Mouse (Mus musculus) midbrain, postnatal 0 days (tissue): ENCODE results near the gene Ubr4. TPM values are rescaled to one million over a fixed set of nuclear protein-coding genes. Genes with fewer than 3 reads are reported as not detected.

Experiments
- ATAC-seq: fragments of 200-750 bp; cut with Nextera tagmentation; 2 replicates; pipeline ENCODE4 v1.8.0; 2017; ENCODE audit warnings: moderate number of reproducible peaks, mild to moderate bottlenecking, moderate TSS enrichment, moderate library complexity; ENCODE audit not compliant: low FRiP score
- DNase-seq: peaks from one replicate; pipeline ENCODE4 v3.0.0-alpha.2; 2015; ENCODE audit warnings: low spot score
- H3K27ac ChIP-seq: fragments of 300-500 bp; sonication (generic); 2 replicates; pipeline ENCODE4 v1.5.1; 2014; ENCODE audit warnings: low read depth, mild to moderate bottlenecking, low read length, mixed read lengths
- H3K27me3 ChIP-seq: fragments of 300-500 bp; sonication (generic); 2 replicates; pipeline ENCODE4 v1.6.1; 2014; ENCODE audit warnings: low read length, control low read depth, mixed read lengths; ENCODE audit not compliant: insufficient read depth
- H3K36me3 ChIP-seq: fragments of 300-500 bp; sonication (generic); 2 replicates; pipeline ENCODE4 v1.6.1; 2014; ENCODE audit warnings: low read length, control low read depth, mixed read lengths; ENCODE audit not compliant: insufficient read depth
- H3K4me1 ChIP-seq: fragments of 300-500 bp; sonication (generic); 2 replicates; pipeline ENCODE4 v1.6.1; 2014; ENCODE audit warnings: mild to moderate bottlenecking, control low read depth, antibody characterized with exemption, low read length, mixed read lengths; ENCODE audit not compliant: insufficient read depth
- H3K4me2 ChIP-seq: fragments of 300-500 bp; sonication (generic); 2 replicates; pipeline ENCODE4 v1.6.1; 2014; ENCODE audit warnings: low read depth, mild to moderate bottlenecking, low read length, mixed read lengths; ENCODE audit not compliant: poor library complexity, severe bottlenecking
- H3K4me3 ChIP-seq: fragments of 300-500 bp; sonication (generic); 2 replicates; pipeline ENCODE4 v1.5.1; 2014; ENCODE audit warnings: low read depth, mild to moderate bottlenecking, low read length, moderate library complexity
- H3K9ac ChIP-seq: fragments of 300-500 bp; sonication (generic); replicated peaks from 2 replicates; pipeline ENCODE4 v1.6.1; 2014; ENCODE audit warnings: mild to moderate bottlenecking, low read length, moderate library complexity, mixed read lengths; ENCODE audit not compliant: poor library complexity, severe bottlenecking
- H3K9me3 ChIP-seq: fragments of 300-500 bp; sonication (generic); 2 replicates; pipeline ENCODE4 v1.6.1; 2016; ENCODE audit warnings: low read length, control low read depth
- CTCF ChIP-seq: IDR thresholded peaks from 2 replicates; pipeline ENCODE4 v1.5.1; 2016; ENCODE audit warnings: antibody characterized with exemption, mild to moderate bottlenecking
- WGBS: fragments of 180-500 bp; shearing (Covaris S2); extraction: QIAGEN DNeasy Blood & Tissue Kit; methylation state at CpG from one replicate; pipeline ENCODE4 v1.1.7; 2014; 5-methylcytosine and 5-hydroxymethylcytosine counted together
- polyA plus RNA-seq: library from polyadenylated mRNA; unstranded; fragments of >200 nt; fragmentation: Nextera tagmentation; extraction: Ambion mirVana; gene quantifications from 2 replicates; pipeline ENCODE4 v1.2.1, GENCODE M21; 2015
- total RNA-seq: library from RNA; depleted of rRNA; stranded (reverse); fragments of >200 nt; gene quantifications from 2 replicates; pipeline ENCODE4 v1.2.3, GENCODE M21; 2014

Ubr4 gene
- total and polyA plus RNA-seq, 2 experiments from 2014 or later: 63.6 to 176 TPM

DNA sequence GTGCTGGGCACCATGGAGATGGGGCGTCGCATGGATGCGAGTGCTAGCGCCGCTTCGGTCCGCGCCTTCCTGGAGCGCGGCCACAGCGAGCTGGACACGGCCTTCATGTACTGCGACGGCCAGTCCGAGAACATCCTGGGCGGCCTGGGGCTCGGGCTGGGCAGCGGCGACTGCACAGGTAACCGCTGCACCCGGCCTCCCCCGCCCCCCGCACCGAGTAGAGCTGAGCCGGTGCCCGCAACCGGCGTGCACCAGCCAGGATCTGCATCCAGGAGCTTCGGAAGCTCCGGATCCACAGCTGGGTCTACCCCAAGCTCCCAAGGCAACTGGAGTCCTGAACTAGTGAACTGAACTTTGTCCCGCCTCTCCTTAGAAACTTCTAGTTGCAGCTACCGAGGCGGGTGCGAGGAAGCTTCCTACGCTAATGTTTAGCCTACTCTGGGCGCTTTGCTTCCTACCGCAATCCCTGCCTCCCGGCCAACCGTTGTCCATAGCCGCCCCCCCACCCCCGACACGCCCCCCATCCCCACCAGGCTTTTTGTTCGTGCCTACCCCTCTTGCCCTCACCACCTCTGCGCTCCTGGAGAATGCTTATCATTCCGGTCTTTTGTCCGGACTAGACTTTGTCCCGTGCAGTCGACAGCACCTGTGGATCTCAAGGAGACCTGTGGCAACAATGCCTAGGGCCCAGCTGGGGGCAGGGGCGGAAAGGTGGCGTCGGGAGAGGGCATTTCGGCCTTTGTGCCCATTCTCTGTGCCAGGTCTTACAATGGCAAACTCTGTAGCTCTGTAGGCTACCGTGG lies 41.3 kb upstream of the Ubr4 start:
- Histone ChIP-seq H3K36me3 (peaks cover 17% of the 10 kb centered on the region), H3K4me2 (peak overlapping the region; percentile 92), H3K27ac (peak overlapping the region; percentile 67; the same call in 1 of the 2 replicates), H3K27me3 (no peaks in the 10 kb centered on the region), H3K4me3 (peak overlapping the region; percentile 91), H3K4me1 (peaks cover 13% of the 10 kb centered on the region; the same call in 1 of the 2 replicates), H3K9ac (peak overlapping the region; percentile 80), H3K9me3 (no peaks in the 10 kb centered on the region)
- peak; percentile 70 for ATAC-seq
- TF ChIP-seq CTCF: no peak
- under 1% methylated on average over 50 of the region's 53 CpGs for WGBS
- no peak for DNase-seq

DNA sequence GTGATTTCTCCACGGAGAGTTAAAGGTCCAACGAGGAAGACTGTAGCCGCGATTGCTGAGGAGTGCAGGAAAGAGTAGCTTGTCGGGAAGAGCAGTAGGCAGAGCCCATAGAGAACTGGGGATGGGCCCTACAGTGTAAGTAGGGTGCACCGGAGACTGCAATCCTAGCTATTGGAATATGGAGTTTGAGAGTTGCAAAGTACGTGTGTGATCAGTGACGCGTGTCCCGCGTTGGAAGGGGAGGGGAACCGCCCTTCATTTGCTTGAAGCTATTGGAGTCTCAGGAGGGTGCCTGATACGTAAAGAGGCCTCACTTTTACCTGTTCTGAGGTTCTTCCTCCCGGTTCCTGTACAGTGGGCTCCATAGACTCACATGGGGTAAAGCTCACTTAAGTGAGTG lies 40.7 kb upstream of the Ubr4 start:
- H3K4me1 ChIP-seq: peaks cover 13% of the 10 kb centered on the region; the same call in 1 of the 2 replicates
- ATAC-seq: no peak
- no peaks in the 10 kb centered on the region for H3K9me3 ChIP-seq
- 20% methylated on average over 14 of the region's 14 CpGs for whole genome bisulfite sequencing
- H3K4me3 ChIP-seq: peak overlapping the region; percentile 91
- no peaks in the 10 kb centered on the region for H3K27me3 ChIP-seq
- no peak for DNase-seq
- peaks cover 11% of the 10 kb centered on the region for H3K36me3 ChIP-seq
- H3K9ac ChIP-seq: peak overlapping the region; percentile 80
- peak overlapping the region; percentile 92 for H3K4me2 ChIP-seq
- no peak overlapping the region for H3K27ac ChIP-seq
- no peak for TF ChIP-seq CTCF

DNA sequence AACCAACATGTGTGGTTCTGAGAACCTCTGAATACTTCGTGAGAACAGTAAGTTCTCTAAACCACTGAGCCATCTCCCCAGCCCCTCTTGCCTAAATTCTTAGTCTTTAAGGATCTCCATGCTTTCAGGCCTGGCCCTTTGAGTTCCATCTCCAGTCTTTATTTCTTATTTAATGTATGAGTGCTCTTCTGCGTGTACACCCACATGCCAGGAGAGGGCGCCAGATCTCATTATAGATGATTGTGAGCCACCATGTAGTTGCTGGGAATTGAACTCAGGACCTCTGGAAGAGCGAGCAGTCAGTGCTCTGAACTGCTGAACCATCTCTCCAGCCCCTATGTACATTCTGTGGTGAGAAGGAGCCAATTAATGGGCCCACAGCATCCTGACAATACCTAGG lies 39.8 kb upstream of the Ubr4 start:
- DNase-seq: peak; percentile 32
- Histone ChIP-seq H3K4me3 (no peak overlapping the region), H3K27ac (no peak overlapping the region), H3K36me3 (peaks cover 11% of the 10 kb centered on the region), H3K9me3 (no peaks in the 10 kb centered on the region), H3K4me2 (no peak overlapping the region), H3K27me3 (no peaks in the 10 kb centered on the region), H3K9ac (no peak overlapping the region), H3K4me1 (peaks cover 13% of the 10 kb centered on the region; the same call in 1 of the 2 replicates)
- ATAC-seq: no peak
- WGBS: 71% methylated on average over 4 of the region's 4 CpGs
- peak; percentile 66 for TF ChIP-seq CTCF

DNA sequence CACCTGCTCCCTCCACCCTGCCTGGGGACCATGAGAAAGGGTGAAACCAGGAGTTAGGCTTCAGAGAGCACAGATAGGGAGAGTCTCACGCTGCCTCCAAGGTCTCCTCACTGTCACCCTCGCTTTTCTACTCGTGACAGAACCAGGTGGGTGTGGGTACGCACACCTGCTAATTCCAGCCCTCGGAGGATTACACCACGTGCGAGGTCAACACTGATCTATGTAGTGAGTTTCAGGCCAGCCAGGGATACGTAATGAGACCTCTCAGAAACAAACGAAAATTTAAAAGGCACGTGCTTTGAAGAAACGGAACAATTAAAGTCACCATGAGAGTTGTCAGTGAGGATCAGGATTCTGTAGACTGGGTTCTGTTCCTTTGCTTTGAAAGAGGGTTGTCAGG lies 34.0 kb upstream of the Ubr4 start:
- no peak for TF ChIP-seq CTCF
- H3K4me2 ChIP-seq: no peak overlapping the region
- H3K9ac ChIP-seq: no peak overlapping the region
- H3K4me1 ChIP-seq: no peaks in the 10 kb centered on the region
- ATAC-seq (no peak), DNase-seq (no peak)
- peaks cover 18% of the 10 kb centered on the region for H3K36me3 ChIP-seq
- 94% methylated on average over 11 of the region's 11 CpGs for WGBS
- H3K27me3 ChIP-seq: no peaks in the 10 kb centered on the region
- no peak overlapping the region for H3K4me3 ChIP-seq
- no peak overlapping the region for H3K27ac ChIP-seq
- H3K9me3 ChIP-seq: no peaks in the 10 kb centered on the region

DNA sequence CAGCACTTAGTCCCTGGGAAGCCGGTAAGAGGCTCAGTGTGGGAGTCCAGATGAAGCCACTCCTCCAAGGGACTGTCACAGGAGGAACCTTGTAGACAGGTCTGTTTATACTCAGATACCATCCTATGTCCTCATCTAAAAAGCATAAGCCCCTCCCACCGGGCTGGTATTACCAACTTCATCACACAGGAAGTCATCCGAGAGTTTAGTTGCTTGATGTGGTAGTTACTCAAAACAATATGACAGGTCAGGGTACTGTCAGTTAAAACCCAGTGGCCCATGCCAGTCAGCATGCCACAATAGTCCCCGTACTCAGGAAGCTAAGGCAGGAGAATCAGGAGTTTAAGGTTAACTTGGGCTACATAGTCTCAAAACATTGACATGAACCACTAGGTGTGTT lies 32.7 kb upstream of the Ubr4 start:
- H3K4me1 ChIP-seq: no peaks in the 10 kb centered on the region
- DNase-seq (no peak), ATAC-seq (no peak)
- peaks cover 14% of the 10 kb centered on the region for H3K36me3 ChIP-seq
- H3K27ac ChIP-seq: no peak overlapping the region
- WGBS: 88% methylated on average over 4 of the region's 4 CpGs
- H3K4me3 ChIP-seq: no peak overlapping the region
- no peak overlapping the region for H3K4me2 ChIP-seq
- H3K27me3 ChIP-seq: no peaks in the 10 kb centered on the region
- H3K9me3 ChIP-seq: no peaks in the 10 kb centered on the region
- no peak overlapping the region for H3K9ac ChIP-seq
- no peak for TF ChIP-seq CTCF

DNA sequence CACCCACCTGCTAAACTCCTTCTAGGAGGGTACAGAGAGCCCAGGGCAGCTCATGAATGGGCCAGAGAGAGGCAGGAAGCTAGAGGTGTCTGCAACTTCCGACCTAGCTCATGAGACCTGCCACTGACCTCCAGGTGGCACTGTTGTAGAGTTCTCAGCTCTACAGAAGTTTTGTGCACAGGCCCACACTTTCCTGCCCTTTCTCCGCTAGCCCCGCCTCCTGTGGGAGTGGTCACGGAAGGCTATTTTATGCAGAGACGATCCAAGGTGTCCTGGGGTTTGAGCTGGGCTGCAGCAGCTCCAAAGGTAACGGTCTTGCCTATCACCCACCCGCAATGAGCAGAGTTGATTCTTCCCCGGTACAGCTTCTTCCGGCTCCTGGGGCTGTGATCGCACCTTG lies 21.8 kb upstream of the Ubr4 start:
- Histone ChIP-seq H3K9me3 (no peaks in the 10 kb centered on the region), H3K36me3 (no peaks in the 10 kb centered on the region), H3K4me3 (no peak overlapping the region), H3K4me2 (no peak overlapping the region), H3K9ac (no peak overlapping the region), H3K27me3 (no peaks in the 10 kb centered on the region), H3K27ac (no peak overlapping the region), H3K4me1 (no peaks in the 10 kb centered on the region)
- peak; percentile 67 for TF ChIP-seq CTCF
- peak; percentile 71 for DNase-seq
- no peak for ATAC-seq
- WGBS: 14% methylated on average over 10 of the region's 10 CpGs
